Mouse (Mus musculus) liver, postnatal 0 days (tissue): ENCODE data around the gene Dis3l2. TPM values are rescaled to one million over a fixed set of nuclear protein-coding genes. Genes with fewer than 3 reads are reported as not detected.

Experiments used
- ATAC-seq: fragments of 200-750 bp; cut with Nextera tagmentation; 2 replicates; pipeline ENCODE4 v1.8.0; 2017; ENCODE audit warnings: mild to moderate bottlenecking, moderate library complexity
- DNase-seq: peaks from one replicate; pipeline ENCODE4 v3.0.0-alpha.2; 2016
- H3K27ac ChIP-seq: fragments of 300-500 bp; sonication (generic); 2 replicates; pipeline ENCODE4 v1.5.1; 2014; ENCODE audit warnings: antibody characterized with exemption, moderate library complexity, mild to moderate bottlenecking, low read depth
- H3K27me3 ChIP-seq: fragments of 300-500 bp; sonication (generic); 2 replicates; pipeline ENCODE4 v1.6.1; 2014; ENCODE audit warnings: low read length, control low read depth, mixed read lengths; ENCODE audit not compliant: insufficient read depth
- H3K36me3 ChIP-seq: fragments of 300-500 bp; sonication (generic); replicated peaks from 2 replicates; pipeline ENCODE4 v1.6.1; 2014; ENCODE audit warnings: mild to moderate bottlenecking, control low read depth, low read length, moderate library complexity, mixed read lengths; ENCODE audit not compliant: insufficient read depth
- H3K4me1 ChIP-seq: fragments of 300-500 bp; sonication (generic); 2 replicates; pipeline ENCODE4 v1.6.1; 2014; ENCODE audit warnings: antibody characterized with exemption, mild to moderate bottlenecking, control low read depth; ENCODE audit not compliant: insufficient read depth
- H3K4me2 ChIP-seq: fragments of 300-500 bp; sonication (generic); 2 replicates; pipeline ENCODE4 v1.6.1; 2014; ENCODE audit warnings: low read depth, mild to moderate bottlenecking, low read length, moderate library complexity, mixed read lengths
- H3K4me3 ChIP-seq: fragments of 300-500 bp; sonication (generic); 2 replicates; pipeline ENCODE4 v1.5.1; 2014; ENCODE audit warnings: low read depth, low read length
- H3K9ac ChIP-seq: fragments of 300-500 bp; sonication (generic); replicated peaks from 2 replicates; pipeline ENCODE4 v1.6.1; 2014; ENCODE audit warnings: mild to moderate bottlenecking, moderate library complexity
- H3K9me3 ChIP-seq: fragments of 300-500 bp; sonication (generic); 2 replicates; pipeline ENCODE4 v1.6.1; 2016; ENCODE audit warnings: mild to moderate bottlenecking, control low read depth, low read length, mixed read lengths
- CTCF ChIP-seq: sonication (generic); IDR thresholded peaks from 2 replicates; pipeline ENCODE4 v1.5.1; 2016; ENCODE audit warnings: antibody characterized with exemption, low read depth
- EP300 ChIP-seq: IDR thresholded peaks from 2 replicates; pipeline ENCODE4 v1.6.1; 2016; ENCODE audit warnings: antibody characterized with exemption, low read depth, mild to moderate bottlenecking
- WGBS: fragments of 180-500 bp; shearing (Covaris S2); extraction: QIAGEN DNeasy Blood & Tissue Kit; methylation state at CpG from one replicate; pipeline ENCODE4 v1.1.7; 2014; ENCODE audit not compliant: insufficient replicate concordance; 5-methylcytosine and 5-hydroxymethylcytosine counted together
- polyA plus RNA-seq: library from polyadenylated mRNA; unstranded; fragments of >200 nt; fragmentation: Nextera tagmentation; extraction: Ambion mirVana; gene quantifications from 2 replicates; pipeline ENCODE4 v1.2.1, GENCODE M21; 2015

Gene Dis3l2
- polyA plus RNA-seq, 1 experiment from 2014 or later = 7.9 TPM

DNA sequence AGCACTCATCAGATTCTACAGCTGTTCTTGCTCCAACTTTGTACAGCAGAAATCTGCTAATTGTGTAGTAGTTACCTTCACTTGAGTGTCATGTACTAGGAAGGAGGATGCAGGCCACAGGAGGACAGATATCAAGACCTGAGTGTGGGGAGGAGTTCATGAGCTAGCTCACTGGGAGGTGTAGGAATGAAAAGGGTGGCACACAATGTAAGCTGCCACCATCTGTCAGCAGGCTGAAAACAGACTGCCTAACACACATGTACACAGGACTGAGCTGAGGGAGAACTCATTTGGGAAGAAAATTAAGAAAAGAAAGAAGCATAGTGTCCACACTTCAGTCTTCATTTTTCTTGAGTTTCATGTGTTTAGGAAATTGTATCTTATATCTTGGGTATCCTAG, 282.8 kb downstream of the Dis3l2 start:
- TF ChIP-seq EP300 = no peak
- TF ChIP-seq CTCF = no peak
- H3K9ac ChIP-seq = no peak overlapping the region
- H3K27ac ChIP-seq = no peak overlapping the region
- H3K4me2 ChIP-seq = no peak overlapping the region
- H3K9me3 ChIP-seq = no peaks in the 10 kb centered on the region
- H3K4me1 ChIP-seq = no peaks in the 10 kb centered on the region
- no peaks in the 10 kb centered on the region for H3K36me3 ChIP-seq
- H3K27me3 ChIP-seq = no peaks in the 10 kb centered on the region
- DNase-seq = no peak
- no peak for ATAC-seq
- H3K4me3 ChIP-seq = no peak overlapping the region

DNA sequence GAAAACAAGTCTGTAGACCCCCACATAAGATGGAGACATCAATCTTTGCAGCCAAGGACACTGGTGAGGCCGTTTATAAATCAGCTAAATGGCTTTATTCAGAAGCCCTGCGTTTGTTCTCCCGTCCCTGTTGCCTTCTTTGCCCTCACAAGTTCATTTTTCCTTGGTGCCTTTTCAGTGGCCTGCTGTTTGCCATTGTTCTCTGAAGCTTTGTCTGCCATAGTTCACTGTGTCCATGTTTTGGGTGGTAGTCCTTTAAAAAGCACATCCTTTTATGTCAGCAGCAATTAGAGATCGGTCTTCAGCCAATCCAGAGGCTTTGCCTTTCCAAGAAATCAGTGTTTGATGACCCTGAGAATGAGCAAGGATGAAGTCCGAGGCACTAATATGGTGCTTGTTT, 289.2 kb downstream of the Dis3l2 start:
- no peaks in the 10 kb centered on the region for H3K9me3 ChIP-seq
- DNase-seq (no peak), ATAC-seq (no peak)
- no peak overlapping the region for H3K9ac ChIP-seq
- TF ChIP-seq EP300 (no peak), CTCF (no peak)
- H3K27me3 ChIP-seq = no peaks in the 10 kb centered on the region
- no peak overlapping the region for H3K4me3 ChIP-seq
- WGBS = 73% methylated on average over 5 of the region's 5 CpGs
- no peaks in the 10 kb centered on the region for H3K4me1 ChIP-seq
- H3K27ac ChIP-seq = no peak overlapping the region
- no peaks in the 10 kb centered on the region for H3K36me3 ChIP-seq
- H3K4me2 ChIP-seq = no peak overlapping the region

DNA sequence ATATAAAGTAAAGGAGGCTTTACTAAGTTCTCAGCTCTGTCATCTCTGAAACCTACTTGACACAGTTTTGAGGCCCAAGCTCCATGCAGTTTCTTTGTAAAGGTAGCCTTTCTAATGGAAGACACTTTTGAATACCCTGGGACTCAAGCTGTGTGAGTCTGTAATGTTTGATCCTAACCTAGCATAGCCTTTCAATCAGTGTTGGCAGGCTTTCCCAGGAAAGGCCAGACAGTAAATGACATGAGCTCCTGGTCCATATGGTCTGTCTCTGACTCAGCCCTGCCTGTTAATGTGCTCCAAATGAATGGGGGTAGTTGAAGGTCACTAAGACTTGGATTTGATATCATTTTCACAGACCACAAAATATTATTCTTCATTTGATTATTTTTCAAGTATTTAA, 290.4 kb downstream of the Dis3l2 start:
- Histone ChIP-seq H3K36me3 (no peaks in the 10 kb centered on the region), H3K4me1 (no peaks in the 10 kb centered on the region), H3K4me2 (no peak overlapping the region), H3K9ac (no peak overlapping the region), H3K27me3 (no peaks in the 10 kb centered on the region), H3K4me3 (no peak overlapping the region), H3K27ac (no peak overlapping the region), H3K9me3 (no peaks in the 10 kb centered on the region)
- TF ChIP-seq CTCF = no peak
- no peak for TF ChIP-seq EP300
- ATAC-seq (no peak), DNase-seq (no peak)

DNA sequence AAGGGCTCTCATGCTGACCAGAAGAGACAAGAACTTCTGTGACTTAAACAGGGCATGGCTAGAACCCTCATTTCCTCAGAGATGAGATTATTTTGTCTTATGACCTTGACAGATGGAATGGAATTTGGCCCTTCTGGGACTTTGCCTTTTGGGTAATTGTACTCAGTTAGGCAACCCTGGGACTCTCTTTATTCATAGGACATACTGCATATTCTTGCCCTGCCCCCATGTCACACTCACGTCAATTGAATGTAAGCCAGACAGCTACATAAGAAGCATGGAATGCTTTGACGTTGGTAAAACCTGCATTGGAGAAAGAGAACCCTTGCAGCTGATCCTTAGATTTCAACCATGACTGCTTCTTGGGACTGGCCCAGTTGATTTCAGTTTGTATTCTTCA, 294.4 kb downstream of the Dis3l2 start:
- H3K27ac ChIP-seq = no peak overlapping the region
- H3K9me3 ChIP-seq = no peaks in the 10 kb centered on the region
- TF ChIP-seq EP300 (no peak), CTCF (no peak)
- WGBS = 62% methylated on average over 2 of the region's 2 CpGs
- no peak for DNase-seq
- H3K4me1 ChIP-seq = no peaks in the 10 kb centered on the region
- no peak overlapping the region for H3K4me2 ChIP-seq
- H3K4me3 ChIP-seq = no peak overlapping the region
- no peak overlapping the region for H3K9ac ChIP-seq
- H3K36me3 ChIP-seq = no peaks in the 10 kb centered on the region
- no peak for ATAC-seq
- H3K27me3 ChIP-seq = no peaks in the 10 kb centered on the region

DNA sequence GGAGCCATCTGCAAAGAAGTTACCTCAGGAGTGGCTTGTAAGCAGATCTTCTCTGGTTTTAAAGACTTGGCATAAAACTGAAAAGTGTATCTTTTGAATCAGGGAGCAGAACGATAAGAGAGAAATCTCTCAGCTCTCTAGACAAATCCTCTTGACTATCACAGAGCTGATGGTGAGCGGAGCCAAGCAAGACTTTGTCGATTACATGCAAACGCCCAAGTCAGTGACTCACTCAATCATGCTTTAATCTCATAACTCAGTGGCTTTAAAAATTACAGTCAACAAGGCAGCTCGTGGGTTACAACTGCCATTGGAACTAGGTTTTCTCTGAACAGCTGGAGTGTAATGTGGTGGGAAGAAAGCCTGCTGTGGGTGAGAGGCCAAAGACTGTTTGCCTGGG, 297.8 kb downstream of the Dis3l2 start:
- H3K4me3 ChIP-seq = no peak overlapping the region

DNA sequence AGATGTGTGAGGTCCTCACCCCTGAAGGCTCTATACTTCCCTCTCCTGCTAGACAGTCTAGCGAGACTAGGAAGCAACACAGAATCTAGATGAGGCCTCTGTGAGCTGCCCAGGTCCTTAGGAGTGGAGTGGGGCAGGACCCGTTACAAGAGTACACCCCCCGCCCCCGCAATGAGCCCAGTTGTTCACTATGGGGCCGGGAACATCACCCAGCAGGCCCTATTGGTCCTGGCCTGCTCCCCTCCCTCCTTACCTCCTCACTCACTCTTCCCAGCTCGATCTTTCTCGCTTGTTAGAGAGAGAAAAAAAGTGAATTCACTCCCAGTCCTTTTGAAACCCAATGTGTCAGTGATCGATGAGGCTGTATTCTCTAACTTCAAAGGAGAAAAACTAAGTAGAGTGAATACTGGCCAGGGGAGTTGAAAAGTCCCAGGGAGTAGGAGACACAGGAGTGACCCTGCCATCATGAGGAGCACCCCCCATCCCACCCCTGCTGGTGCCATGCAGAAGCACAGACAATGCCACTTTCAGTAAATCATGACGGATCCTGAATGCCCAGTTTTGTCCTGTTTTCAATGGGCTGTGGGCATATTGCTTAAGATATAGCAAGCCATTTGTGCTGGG, 299.0 kb downstream of the Dis3l2 start:
- DNase-seq (no peak), ATAC-seq (no peak)
- no peak overlapping the region for H3K9ac ChIP-seq
- H3K4me3 ChIP-seq = no peak overlapping the region
- H3K4me1 ChIP-seq = no peaks in the 10 kb centered on the region
- TF ChIP-seq EP300 (no peak), CTCF (no peak)
- 74% methylated on average over 9 of the region's 9 CpGs for WGBS
- H3K36me3 ChIP-seq = no peaks in the 10 kb centered on the region
- no peak overlapping the region for H3K4me2 ChIP-seq
- no peaks in the 10 kb centered on the region for H3K9me3 ChIP-seq
- no peak overlapping the region for H3K27ac ChIP-seq
- no peaks in the 10 kb centered on the region for H3K27me3 ChIP-seq

More for the DNA sequence above, 297.8 kb downstream of the Dis3l2 start:
- Histone ChIP-seq H3K4me1 (no peaks in the 10 kb centered on the region), H3K36me3 (no peaks in the 10 kb centered on the region), H3K4me2 (no peak overlapping the region), H3K9ac (no peak overlapping the region), H3K27me3 (no peaks in the 10 kb centered on the region), H3K27ac (no peak overlapping the region), H3K9me3 (no peaks in the 10 kb centered on the region)
- TF ChIP-seq CTCF (no peak), EP300 (no peak)
- DNase-seq = no peak
- WGBS = 80% methylated on average over 5 of the region's 5 CpGs
- ATAC-seq = no peak

DNA sequence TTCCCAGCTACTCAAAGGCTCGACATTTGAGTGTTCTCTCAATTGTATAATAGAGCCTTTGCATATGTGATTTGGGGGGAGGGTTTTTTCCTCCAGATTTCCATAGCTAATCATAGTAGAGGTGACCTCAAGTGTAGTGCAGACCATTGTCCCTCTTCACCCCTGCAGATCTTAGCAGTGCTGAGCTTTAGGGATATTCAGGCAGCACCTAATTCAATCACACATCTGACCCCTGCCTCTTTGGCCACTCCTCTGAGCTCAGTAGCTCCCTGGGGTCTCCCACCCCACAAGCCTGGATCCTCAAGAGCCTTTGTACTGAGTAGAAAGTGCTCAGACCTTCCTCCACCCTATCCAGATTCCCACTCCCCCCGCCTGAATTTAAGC, 299.6 kb downstream of the Dis3l2 start:
- WGBS = 64% methylated on average over 2 of the region's 2 CpGs
- Histone ChIP-seq H3K9me3 (no peaks in the 10 kb centered on the region), H3K9ac (no peak overlapping the region), H3K36me3 (no peaks in the 10 kb centered on the region), H3K4me1 (no peaks in the 10 kb centered on the region), H3K27ac (no peak overlapping the region), H3K4me3 (no peak overlapping the region), H3K4me2 (no peak overlapping the region), H3K27me3 (no peaks in the 10 kb centered on the region)
- ATAC-seq = no peak
- TF ChIP-seq CTCF = no peak
- no peak for TF ChIP-seq EP300
- no peak for DNase-seq
